Mouse (Mus musculus) midbrain, embryonic 12.5 days (tissue): Measurements from ENCODE around the gene Prorsd1. TPM values are rescaled to one million over a fixed set of nuclear protein-coding genes. Genes with fewer than 3 reads are reported as not detected.

Source experiments
- ATAC-seq: fragments of 200-750 bp; cut with Nextera tagmentation; 2 replicates; pipeline ENCODE4 v1.8.0; 2017; ENCODE audit warnings: low read depth, moderate TSS enrichment, moderate library complexity; ENCODE audit not compliant: low FRiP score
- H3K27ac ChIP-seq: fragments of 300-500 bp; sonication (generic); replicated peaks from 2 replicates; pipeline ENCODE4 v1.5.1; 2016; ENCODE audit warnings: mild to moderate bottlenecking
- H3K27me3 ChIP-seq: fragments of 300-500 bp; sonication (generic); 2 replicates; pipeline ENCODE4 v1.6.1; 2016; ENCODE audit warnings: mild to moderate bottlenecking
- H3K36me3 ChIP-seq: fragments of 300-500 bp; sonication (generic); 2 replicates; pipeline ENCODE4 v1.6.1; 2016
- H3K4me1 ChIP-seq: fragments of 300-500 bp; sonication (generic); 2 replicates; pipeline ENCODE4 v1.6.1; 2016
- H3K4me2 ChIP-seq: fragments of 300-500 bp; sonication (generic); replicated peaks from 2 replicates; pipeline ENCODE4 v1.6.1; 2016; ENCODE audit warnings: mild to moderate bottlenecking, moderate library complexity
- H3K4me3 ChIP-seq: fragments of 300-500 bp; sonication (generic); 2 replicates; pipeline ENCODE4 v1.5.1; 2016; ENCODE audit warnings: mild to moderate bottlenecking
- H3K9ac ChIP-seq: fragments of 300-500 bp; sonication (generic); replicated peaks from 2 replicates; pipeline ENCODE4 v1.6.1; 2016; ENCODE audit warnings: mild to moderate bottlenecking, moderate library complexity
- H3K9me3 ChIP-seq: fragments of 300-500 bp; sonication (generic); 2 replicates; pipeline ENCODE4 v1.6.1; 2016; ENCODE audit warnings: mild to moderate bottlenecking
- polyA plus RNA-seq: library from polyadenylated mRNA; unstranded; fragments of >200 nt; fragmentation: Nextera tagmentation; extraction: Ambion mirVana; gene quantifications from 2 replicates; pipeline ENCODE4 v1.2.1, GENCODE M21; 2016

The Prorsd1 gene
- polyA plus RNA-seq, 1 experiment from 2014 or later: 16.1 TPM

GRCm38 (mm10) chr11:29474676-29475075, 40.2 kb downstream of the Prorsd1 start:
- peaks cover 36% of the 10 kb centered on the region for H3K36me3 ChIP-seq
- H3K27me3 ChIP-seq: no peaks in the 10 kb centered on the region
- no peak overlapping the region for H3K4me3 ChIP-seq
- ATAC-seq: no peak
- no peak overlapping the region for H3K27ac ChIP-seq
- H3K9ac ChIP-seq: no peak overlapping the region
- no peaks in the 10 kb centered on the region for H3K9me3 ChIP-seq
- no peaks in the 10 kb centered on the region for H3K4me1 ChIP-seq
- no peak overlapping the region for H3K4me2 ChIP-seq

Other genes starting within 250 kb of the Prorsd1 start
- gene Ccdc88a, start 141.4 kb downstream of the Prorsd1 start, polyA plus RNA-seq: 76.4 and 89.5 TPM in 2 replicates
- gene Mtif2, start 11.4 kb upstream of the Prorsd1 start, polyA plus RNA-seq: 48.7 and 56.2 TPM in 2 replicates
- 0.08 and 0.38 TPM in 2 replicates for gene Clhc1, start 32.9 kb upstream of the Prorsd1 start, polyA plus RNA-seq
- 705 and 748 TPM in 2 replicates for gene Rps27a, start 33.1 kb upstream of the Prorsd1 start, polyA plus RNA-seq
- gene Rtn4, start 177.9 kb upstream of the Prorsd1 start, polyA plus RNA-seq: 98.1 and 115 TPM in 2 replicates